Mouse (Mus musculus): ENCODE measurements around the gene Nkg7.
"Not testable (repeated sequence)": the region's sequence is repeated elsewhere in the genome, so short reads cannot be mapped to it uniquely, and the experiment has no call there.

The Nkg7 gene

GRCm38 (mm10) chr7:43436341-43437255, at the start of gene Nkg7:
TSS of gene Nkg7 (plus strand) at chr7:43437073.
- no peak for DNase-seq (ENCODE audit: low spot score)

- DNase-seq (ENCODE audit: low spot score), result no peak
These were observed 44.3 kb upstream of the Nkg7 start for GRCm38 (mm10) chr7:43392349-43393121.

GRCm38 (mm10) chr7:43399501-43399900, 37.4 kb upstream of the Nkg7 start:
- no peak for DNase-seq (ENCODE audit: low spot score)

GRCm38 (mm10) chr7:43402718-43403117, 34.2 kb upstream of the Nkg7 start:
- DNase-seq (ENCODE audit: low spot score), result no peak

GRCm38 (mm10) chr7:43407573-43407972, 29.3 kb upstream of the Nkg7 start:
- no peak for DNase-seq (ENCODE audit: low spot score)

- no peak for DNase-seq (ENCODE audit: low spot score)
These were observed 28.7 kb upstream of the Nkg7 start, which contains the start of gene Siglecg for GRCm38 (mm10) chr7:43408131-43408553. TSS of gene Siglecg (plus strand) at chr7:43408204.

GRCm38 (mm10) chr7:43409084-43409483, 27.8 kb upstream of the Nkg7 start:
- no peak for DNase-seq (ENCODE audit: low spot score)

- not testable (repeated sequence) for DNase-seq (ENCODE audit: low spot score)
These were observed 25.1 kb upstream of the Nkg7 start for GRCm38 (mm10) chr7:43411724-43412123.

- no peak for DNase-seq (ENCODE audit: low spot score)
These were observed 19.6 kb upstream of the Nkg7 start for GRCm38 (mm10) chr7:43417298-43417697.

GRCm38 (mm10) chr7:43422995-43423617, 13.8 kb upstream of the Nkg7 start:
- peak; percentile 48 for DNase-seq (ENCODE audit: low spot score)

GRCm38 (mm10) chr7:43423991-43424625, 12.8 kb upstream of the Nkg7 start:
- no peak for DNase-seq (ENCODE audit: low spot score)

- no peak for DNase-seq (ENCODE audit: low spot score)
These were observed 9.5 kb upstream of the Nkg7 start, which contains the start of gene Lim2 for GRCm38 (mm10) chr7:43427406-43427805. TSS of gene Lim2 (plus strand) at chr7:43427670.

- DNase-seq (ENCODE audit: low spot score), result no peak
These were observed 7.4 kb upstream of the Nkg7 start for GRCm38 (mm10) chr7:43429500-43429899.

- no peak for DNase-seq (ENCODE audit: low spot score)
These were observed 4.0 kb upstream of the Nkg7 start for GRCm38 (mm10) chr7:43432891-43433290.

- no peak for DNase-seq (ENCODE audit: low spot score)
These were observed 2.2 kb upstream of the Nkg7 start for GRCm38 (mm10) chr7:43434676-43435075.

- no peak for DNase-seq (ENCODE audit: low spot score)
These were observed 1.7 kb downstream of the Nkg7 start for GRCm38 (mm10) chr7:43438611-43439010.

- no peak for DNase-seq (ENCODE audit: low spot score)
These were observed 3.6 kb downstream of the Nkg7 start, which contains the start of gene Cldnd2 for GRCm38 (mm10) chr7:43440482-43440881. TSS of gene Cldnd2 (plus strand) at chr7:43440782.

GRCm38 (mm10) chr7:43441071-43441470, 4.2 kb downstream of the Nkg7 start:
- DNase-seq (ENCODE audit: low spot score), result no peak

GRCm38 (mm10) chr7:43442684-43443083, 5.8 kb downstream of the Nkg7 start:
- no peak for DNase-seq (ENCODE audit: low spot score)

GRCm38 (mm10) chr7:43443126-43443916, 6.4 kb downstream of the Nkg7 start:
- DNase-seq (ENCODE audit: low spot score), result no peak

- DNase-seq (ENCODE audit: low spot score), result peak; percentile 93
These were observed 7.0 kb downstream of the Nkg7 start, which contains the start of the genes Etfb and Gm45233 for GRCm38 (mm10) chr7:43443917-43444293. TSS of gene Etfb (plus strand) at chr7:43444083. TSS of gene Gm45233 (plus strand) at chr7:43444128.
